8 mouse cellular contexts compared by ENCODE assay signal in the genomic region with DNA sequence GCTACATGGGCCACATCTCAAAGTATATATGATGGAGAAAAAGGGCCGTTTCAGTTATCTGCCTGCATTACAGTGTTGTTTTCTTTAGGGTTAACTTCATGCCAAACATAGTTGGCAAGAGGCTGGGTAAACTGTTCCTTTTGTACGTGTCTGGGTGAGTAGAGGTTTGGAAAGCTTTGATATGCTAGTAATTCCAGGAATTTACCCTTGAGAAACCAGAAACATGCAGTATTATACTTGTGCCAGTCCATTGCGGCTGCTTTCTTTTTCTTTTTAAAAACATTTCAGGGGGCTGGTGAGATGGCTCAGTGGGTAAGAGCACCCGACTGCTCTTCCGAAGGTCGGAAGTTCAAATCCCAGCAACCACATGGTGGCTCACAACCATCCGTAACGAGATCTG. TPM values are rescaled to one million over a fixed set of nuclear protein-coding genes. Genes with fewer than 3 reads are reported as not detected.
DNase-seq lines count a peak whose midpoint lies in the region; ATAC-seq and TF ChIP-seq lines count a peak whose summit lies in the region.

No protein-coding gene starts in this region.

- ATAC-seq in heart, embryonic 15.5 days (replicated peaks; ENCODE audit: insufficient number of reproducible peaks, insufficient read depth, low FRiP score, low read depth) = no peak
- no peak for ATAC-seq in forebrain, postnatal 0 days
- no peak for ATAC-seq in midbrain, embryonic 12.5 days (ENCODE audit: low FRiP score, low read depth)

- peak overlapping the region; percentile 71 for H3K4me3 ChIP-seq in heart, embryonic 15.5 days
- peak overlapping the region; percentile 83 for H3K4me3 ChIP-seq in forebrain, postnatal 0 days (ENCODE audit: low read depth, low read length)
- peak overlapping the region; percentile 84 for H3K4me3 ChIP-seq in midbrain, embryonic 12.5 days

- DNase-seq in heart, postnatal 25 days (ENCODE audit: low spot score) = no peak
- DNase-seq in Muller cell, postnatal 12 days (ENCODE audit: inconsistent ontology term) = peak; percentile 88
- DNase-seq in forebrain, postnatal 0 days = no peak
- DNase-seq in testis, postnatal 10 days (ENCODE audit: low spot score) = no peak
- DNase-seq in spleen, postnatal 14 days (ENCODE audit: low spot score in 2 of 2) = no peak
- no peak for DNase-seq in right cerebral cortex, postnatal 10 days (ENCODE audit: low spot score in 2 of 2)

- H3K36me3 ChIP-seq in heart, embryonic 15.5 days = peaks cover 22% of the 10 kb centered on the region
- H3K36me3 ChIP-seq in forebrain, postnatal 0 days (ENCODE audit: insufficient read depth) = peaks cover 16% of the 10 kb centered on the region
- H3K36me3 ChIP-seq in midbrain, embryonic 12.5 days = peaks cover 25% of the 10 kb centered on the region

- WGBS in heart, embryonic 15.5 days = 54% methylated on average over 8 of the region's 8 CpGs
- WGBS in forebrain, postnatal 0 days = 55% methylated on average over 6 of the region's 8 CpGs
- 73% methylated on average over 8 of the region's 8 CpGs for WGBS in midbrain, embryonic 12.5 days

- H3K4me2 ChIP-seq in heart, embryonic 15.5 days = peak overlapping the region; percentile 82
- H3K4me2 ChIP-seq in forebrain, postnatal 0 days (ENCODE audit: low read depth) = peak overlapping the region; percentile 52
- peak overlapping the region; percentile 84 for H3K4me2 ChIP-seq in midbrain, embryonic 12.5 days (replicated peaks)

- no peak for TF ChIP-seq CTCF in forebrain, postnatal 0 days (IDR thresholded peaks at IDR 0.05; ENCODE audit: low read depth)

- intact Hi-C loops in heart, postnatal 25 days (cut with DNase I) = loop anchor here (2.0 kb wide), 1 partner anchor 54 kb away; a partner anchor contains a TSS

- H3K27ac ChIP-seq in heart, embryonic 15.5 days = peak overlapping the region; percentile 59; the same call in 1 of the 2 replicates
- H3K27ac ChIP-seq in forebrain, postnatal 0 days (ENCODE audit: low read depth, low read length) = peak overlapping the region; percentile 81
- peak overlapping the region; percentile 74 for H3K27ac ChIP-seq in midbrain, embryonic 12.5 days (replicated peaks)

- no peaks in the 10 kb centered on the region for H3K9me3 ChIP-seq in heart, embryonic 15.5 days (replicated peaks)
- H3K9me3 ChIP-seq in forebrain, postnatal 0 days (ENCODE audit: low read length) = no peaks in the 10 kb centered on the region
- no peaks in the 10 kb centered on the region for H3K9me3 ChIP-seq in midbrain, embryonic 12.5 days

- peaks cover 20% of the 10 kb centered on the region for H3K27me3 ChIP-seq in heart, embryonic 15.5 days
- H3K27me3 ChIP-seq in forebrain, postnatal 0 days (ENCODE audit: insufficient read depth, low read length) = no peaks in the 10 kb centered on the region
- H3K27me3 ChIP-seq in midbrain, embryonic 12.5 days = peaks cover 23% of the 10 kb centered on the region

- peaks cover 27% of the 10 kb centered on the region for H3K4me1 ChIP-seq in heart, embryonic 15.5 days (replicated peaks)
- peaks cover 16% of the 10 kb centered on the region; the same call in 1 of the 2 replicates for H3K4me1 ChIP-seq in forebrain, postnatal 0 days (ENCODE audit: insufficient read depth)
- peaks cover 28% of the 10 kb centered on the region for H3K4me1 ChIP-seq in midbrain, embryonic 12.5 days

- no peak overlapping the region for H3K9ac ChIP-seq in heart, embryonic 15.5 days
- H3K9ac ChIP-seq in forebrain, postnatal 0 days = peak overlapping the region; percentile 88; the same call in 1 of the 2 replicates
- H3K9ac ChIP-seq in midbrain, embryonic 12.5 days (replicated peaks) = peak overlapping the region; percentile 93

RNA-seq across cellular contexts. Expression of a gene that starts 1.0 kb away (rescaled TPM):
- 22.5 and 26.7 TPM in 2 replicates for polyA plus RNA-seq in heart, embryonic 15.5 days (2015; fragmentation: Nextera tagmentation; extraction: Ambion mirVana)
- 10 to 100 TPM; 14.9 to 18.0 TPM for total RNA-seq in heart, postnatal 25 days (2021)
- total RNA-seq in forebrain, postnatal 0 days (2014; rRNA removed) = 34.6 and 34.7 TPM in 2 replicates
- 36.7 and 42.6 TPM in 2 replicates for polyA plus RNA-seq in forebrain, postnatal 0 days (2015; fragmentation: Nextera tagmentation; extraction: Ambion mirVana)
- 60.9 and 68.8 TPM in 2 replicates for polyA plus RNA-seq in midbrain, embryonic 12.5 days (2016; fragmentation: Nextera tagmentation; extraction: Ambion mirVana)

RNA-seq across cellular contexts. Expression of a gene that starts 17.3 kb away (rescaled TPM):
- polyA plus RNA-seq in heart, embryonic 15.5 days (2015; fragmentation: Nextera tagmentation; extraction: Ambion mirVana) = 11.3 and 12.1 TPM in 2 replicates
- total RNA-seq in heart, postnatal 25 days (2021) = 1 to 10 TPM; 8.7 to 9.0 TPM
- total RNA-seq in forebrain, postnatal 0 days (2014; rRNA removed) = 4.6 and 6.4 TPM in 2 replicates
- 5.0 and 5.3 TPM in 2 replicates for polyA plus RNA-seq in forebrain, postnatal 0 days (2015; fragmentation: Nextera tagmentation; extraction: Ambion mirVana)
- polyA plus RNA-seq in midbrain, embryonic 12.5 days (2016; fragmentation: Nextera tagmentation; extraction: Ambion mirVana) = 7.5 and 9.3 TPM in 2 replicates

RNA-seq across cellular contexts. Expression of a gene that starts 17.6 kb away (rescaled TPM):
- 26.2 and 31.4 TPM in 2 replicates for polyA plus RNA-seq in heart, embryonic 15.5 days (2015; fragmentation: Nextera tagmentation; extraction: Ambion mirVana)
- total RNA-seq in heart, postnatal 25 days (2021) = 10 to 100 TPM; 13.6 to 24.2 TPM
- total RNA-seq in forebrain, postnatal 0 days (2014; rRNA removed) = 30.0 and 33.9 TPM in 2 replicates
- polyA plus RNA-seq in forebrain, postnatal 0 days (2015; fragmentation: Nextera tagmentation; extraction: Ambion mirVana) = 26.9 and 28.6 TPM in 2 replicates
- 69.0 and 73.4 TPM in 2 replicates for polyA plus RNA-seq in midbrain, embryonic 12.5 days (2016; fragmentation: Nextera tagmentation; extraction: Ambion mirVana)

RNA-seq across cellular contexts. Expression of a gene that starts 18.4 kb away (rescaled TPM):
- 0.78 TPM in 1 of 2 replicates, not detected in the other for polyA plus RNA-seq in heart, embryonic 15.5 days (2015; fragmentation: Nextera tagmentation; extraction: Ambion mirVana)
- not detected for total RNA-seq in heart, postnatal 25 days (2021)
- not detected in 2 replicates for total RNA-seq in forebrain, postnatal 0 days (2014; rRNA removed)
- 3.1 TPM in 2 replicates for polyA plus RNA-seq in forebrain, postnatal 0 days (2015; fragmentation: Nextera tagmentation; extraction: Ambion mirVana)
- 0.25 TPM in 1 of 2 replicates, not detected in the other for polyA plus RNA-seq in midbrain, embryonic 12.5 days (2016; fragmentation: Nextera tagmentation; extraction: Ambion mirVana)

RNA-seq across cellular contexts. Expression of a gene that starts 23.2 kb away (rescaled TPM):
- 3.3 and 5.5 TPM in 2 replicates for polyA plus RNA-seq in heart, embryonic 15.5 days (2015; fragmentation: Nextera tagmentation; extraction: Ambion mirVana)
- 10 to 100 TPM; 12.8 to 15.4 TPM for total RNA-seq in heart, postnatal 25 days (2021)
- 27.3 and 33.3 TPM in 2 replicates for total RNA-seq in forebrain, postnatal 0 days (2014; rRNA removed)
- polyA plus RNA-seq in forebrain, postnatal 0 days (2015; fragmentation: Nextera tagmentation; extraction: Ambion mirVana) = 5.6 and 5.8 TPM in 2 replicates
- 7.6 and 7.9 TPM in 2 replicates for polyA plus RNA-seq in midbrain, embryonic 12.5 days (2016; fragmentation: Nextera tagmentation; extraction: Ambion mirVana)
